Mouse (Mus musculus): ENCODE data around the gene Fam102a.

Fam102a gene

DNA sequence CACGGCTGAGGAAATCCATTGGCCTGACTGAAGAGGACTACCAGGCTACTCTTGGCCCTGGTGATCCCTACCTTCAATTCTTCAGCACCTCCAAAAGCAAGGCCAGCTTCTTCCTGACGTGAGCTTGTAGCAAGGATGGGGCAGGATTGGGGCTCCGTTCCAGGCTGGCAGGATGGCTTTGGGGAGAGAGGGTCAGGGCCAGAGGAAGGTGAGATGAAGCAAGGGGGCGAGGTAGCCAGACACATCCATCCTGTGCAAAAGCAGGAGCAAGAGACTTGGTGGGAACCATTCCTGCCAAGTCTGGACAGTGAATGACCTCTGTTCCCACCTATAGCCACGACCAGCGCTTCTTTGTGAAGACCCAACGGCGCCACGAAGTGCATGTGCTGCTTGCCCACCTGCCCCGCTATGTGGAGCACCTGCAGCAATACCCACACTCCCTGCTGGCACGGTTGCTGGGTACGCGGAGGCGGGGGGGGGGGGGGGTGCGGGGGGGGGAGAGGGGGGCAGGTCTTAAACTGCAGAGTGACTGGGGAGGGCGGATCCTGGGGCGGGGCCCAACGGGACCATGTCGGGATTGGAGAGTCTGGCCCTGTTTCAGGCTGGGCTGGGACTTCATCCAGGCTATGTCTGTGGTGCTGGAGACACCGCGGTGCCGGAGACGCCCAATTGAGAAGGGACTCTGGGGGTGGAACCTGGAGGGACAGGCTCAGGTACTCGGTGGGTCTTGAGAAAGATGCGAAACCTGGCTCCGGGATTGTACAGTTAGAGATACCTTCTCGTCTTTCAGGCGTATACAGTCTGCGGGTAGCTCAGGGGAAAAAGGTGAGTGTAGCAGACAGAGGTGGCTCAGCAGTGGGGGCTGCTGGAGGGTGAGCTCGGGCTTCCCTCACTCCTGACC lies 43.3 kb downstream of the Fam102a start:
- DNase-seq (ENCODE audit: low read depth, low spot score) = no peak

DNA sequence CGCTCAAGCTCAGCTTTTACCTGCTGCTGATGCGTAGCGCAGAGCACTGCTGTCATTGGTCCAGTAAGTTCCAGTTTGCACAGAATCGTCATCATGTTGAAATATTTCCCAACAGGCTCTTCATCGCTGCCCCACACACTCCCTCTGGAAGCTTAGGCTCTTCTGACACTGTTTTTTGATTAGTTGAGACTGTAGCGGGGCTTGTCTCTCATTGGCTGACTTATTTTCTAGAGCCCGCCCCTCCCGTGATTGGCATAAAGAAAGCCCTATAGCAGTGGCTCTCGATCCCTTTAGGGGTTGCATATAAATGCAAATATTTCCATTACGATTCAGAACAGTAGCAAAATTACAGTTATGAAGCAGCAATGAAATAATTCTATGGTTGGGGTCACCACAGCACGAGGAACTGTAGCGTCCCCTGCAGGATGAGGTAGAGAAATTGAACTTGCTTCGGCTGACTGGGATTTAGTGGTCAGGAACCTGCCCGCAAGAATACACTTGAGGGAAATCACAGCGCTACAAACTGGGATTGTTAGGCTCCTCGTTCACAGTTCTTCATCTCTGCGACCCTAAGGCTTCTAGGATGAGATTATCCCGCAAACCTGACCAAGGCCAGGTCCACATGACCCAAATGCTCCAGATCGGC lies 46.4 kb downstream of the Fam102a start:
- DNase-seq (ENCODE audit: low read depth, low spot score) = peak; percentile 63

GRCm38 (mm10) chr2:32582830-32583799 lies 48.0 kb downstream of the Fam102a start:
- DNase-seq (ENCODE audit: low read depth, low spot score) = peak; percentile 92

DNA sequence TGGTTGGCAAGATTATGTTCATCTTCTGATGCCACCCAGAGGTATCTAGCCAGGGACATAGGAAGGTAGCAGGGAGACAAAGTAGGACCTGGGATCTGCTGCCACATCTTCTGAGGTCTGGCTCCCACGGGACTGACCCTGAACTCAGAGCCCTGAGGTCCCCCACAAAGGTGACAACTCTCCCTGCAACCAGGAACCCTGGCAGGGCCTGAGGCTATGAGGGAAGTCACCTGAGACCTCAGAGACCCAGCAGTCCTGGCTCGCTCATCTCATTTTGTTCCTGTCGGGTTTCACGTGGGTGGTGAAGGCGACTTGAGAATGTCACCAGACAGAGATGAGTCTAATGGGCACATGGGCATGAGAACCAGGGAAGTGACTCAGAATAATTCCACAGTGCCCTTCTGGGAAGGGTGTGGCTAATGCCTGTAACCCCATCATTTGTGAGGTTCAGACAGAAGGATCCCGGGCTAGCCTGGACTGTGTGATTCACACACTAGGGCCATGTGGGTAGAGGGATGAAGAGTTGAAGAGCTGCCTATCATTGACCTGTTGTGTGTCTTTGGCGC lies 50.1 kb downstream of the Fam102a start:
- no peak for DNase-seq (ENCODE audit: low read depth, low spot score)

GRCm38 (mm10) chr2:32586871-32587351 lies 51.8 kb downstream of the Fam102a start, which contains the start of gene St6galnac4:
St6galnac4 (plus strand) TSS chr2:32587095.
- peak; percentile 97 for DNase-seq (ENCODE audit: low read depth, low spot score)

GRCm38 (mm10) chr2:32587731-32588321 lies 52.7 kb downstream of the Fam102a start:
- no peak for DNase-seq (ENCODE audit: low read depth, low spot score)

DNA sequence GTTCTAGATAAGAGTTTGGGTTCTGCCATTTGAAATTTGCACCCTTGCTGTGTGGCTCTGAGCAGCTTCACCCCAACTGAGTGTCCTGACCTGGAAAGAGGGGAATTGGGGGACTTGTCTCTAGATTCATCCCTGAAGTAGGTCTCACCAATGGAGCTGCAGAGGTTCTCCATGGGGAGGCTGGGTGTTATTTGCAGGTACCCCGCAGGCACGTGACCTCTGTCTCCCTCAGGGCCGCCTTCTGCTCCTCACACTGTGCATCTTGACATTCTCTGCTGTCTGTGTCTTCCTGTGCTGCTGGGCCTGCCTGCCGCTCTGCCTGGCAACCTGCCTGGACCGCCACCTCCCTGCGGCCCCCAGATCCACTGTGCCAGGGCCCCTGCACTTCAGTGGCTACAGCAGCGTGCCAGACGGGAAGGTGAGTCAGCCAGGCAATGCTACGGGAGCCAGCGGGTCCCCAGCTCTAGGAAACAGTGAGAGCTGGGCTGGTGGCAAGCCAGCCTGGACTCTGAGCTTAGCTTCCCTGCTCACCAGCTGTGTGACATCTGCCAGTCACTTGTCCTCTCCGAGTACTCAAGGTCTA lies 54.2 kb downstream of the Fam102a start:
- no peak for DNase-seq (ENCODE audit: low read depth, low spot score)

DNA sequence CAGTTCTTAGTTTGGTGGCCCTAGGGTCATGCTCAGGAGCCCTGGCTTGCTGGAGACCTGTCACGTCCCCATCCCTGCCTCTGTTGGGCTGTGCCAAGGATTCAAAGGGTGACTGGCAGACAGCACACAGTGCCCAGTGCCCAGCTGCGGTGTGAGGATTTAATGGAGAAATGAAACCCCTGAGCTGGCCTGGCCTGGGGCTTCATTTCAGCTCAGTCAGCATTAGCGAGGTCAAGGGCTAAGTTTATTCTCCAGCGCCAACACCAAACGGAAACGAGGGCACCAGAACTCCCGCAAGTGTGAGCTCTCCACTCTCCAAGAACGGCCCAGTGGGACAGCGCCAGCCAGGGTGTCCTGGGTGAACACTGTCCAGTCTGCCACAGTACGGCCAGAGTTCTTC lies 55.1 kb downstream of the Fam102a start:
- DNase-seq (ENCODE audit: low read depth, low spot score) = no peak

DNA sequence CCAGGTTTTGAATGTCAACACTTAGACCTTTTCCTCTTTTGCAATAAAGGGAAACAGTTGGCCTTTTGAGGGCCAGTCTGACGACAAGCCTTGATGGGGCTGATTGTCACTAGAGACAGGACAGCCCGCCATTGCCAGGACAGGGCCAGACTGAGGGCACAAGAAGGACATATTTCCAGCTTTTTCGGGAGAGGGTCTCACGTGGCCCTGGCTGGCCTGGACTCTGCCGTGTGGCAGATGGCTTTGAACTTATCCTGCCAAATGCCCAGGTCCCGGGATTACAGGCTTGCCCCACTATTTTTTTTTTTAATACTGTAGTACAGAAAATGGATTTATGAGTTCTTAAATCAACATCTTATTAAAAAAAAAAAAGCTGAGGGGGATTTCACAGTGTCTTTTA lies 56.1 kb downstream of the Fam102a start:
- DNase-seq (ENCODE audit: low read depth, low spot score) = no peak

- no peak for DNase-seq (ENCODE audit: low read depth, low spot score)
Measured at GRCm38 (mm10) chr2:32596725-32597124, 61.6 kb downstream of the Fam102a start.

DNA sequence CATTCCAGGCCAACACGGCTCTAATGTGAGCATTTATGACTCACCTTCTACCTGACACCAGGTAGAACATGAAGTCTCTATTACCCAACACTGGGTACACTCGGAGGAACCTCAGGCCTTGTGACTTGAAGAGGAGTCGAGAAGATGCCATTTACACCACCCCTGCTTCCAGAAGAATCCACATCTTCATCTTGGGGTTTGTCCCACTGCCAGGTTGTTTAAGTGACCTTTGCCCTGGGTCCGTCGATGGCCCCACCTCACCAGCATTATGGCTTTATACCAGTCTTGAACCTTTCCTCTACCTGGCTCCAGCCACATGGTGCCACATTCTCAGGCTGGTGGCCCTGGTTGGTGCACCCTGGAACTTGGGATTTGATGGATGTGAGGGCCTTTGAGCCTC lies 62.1 kb downstream of the Fam102a start:
- no peak for DNase-seq (ENCODE audit: low read depth, low spot score)

DNA sequence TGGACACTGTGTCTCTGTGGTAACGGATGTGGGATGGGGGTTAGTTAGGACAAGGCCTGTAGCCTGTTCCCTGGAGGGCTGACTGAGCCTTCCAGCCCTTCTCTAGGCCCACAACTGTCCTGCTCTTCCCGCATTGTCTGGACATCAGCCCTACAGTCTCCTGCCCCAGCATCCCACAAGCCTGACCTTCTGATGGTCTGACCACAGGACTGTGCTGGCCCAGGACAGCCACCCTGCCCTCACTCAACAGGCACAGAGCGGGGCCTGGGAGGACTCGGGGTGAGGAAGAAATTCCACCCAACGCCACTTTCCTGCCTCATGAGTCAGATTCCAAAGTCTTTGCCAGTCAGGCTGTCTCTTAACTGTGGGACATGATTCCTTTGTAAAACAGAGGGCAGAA lies 62.6 kb downstream of the Fam102a start:
- no peak for DNase-seq (ENCODE audit: low read depth, low spot score)

DNA sequence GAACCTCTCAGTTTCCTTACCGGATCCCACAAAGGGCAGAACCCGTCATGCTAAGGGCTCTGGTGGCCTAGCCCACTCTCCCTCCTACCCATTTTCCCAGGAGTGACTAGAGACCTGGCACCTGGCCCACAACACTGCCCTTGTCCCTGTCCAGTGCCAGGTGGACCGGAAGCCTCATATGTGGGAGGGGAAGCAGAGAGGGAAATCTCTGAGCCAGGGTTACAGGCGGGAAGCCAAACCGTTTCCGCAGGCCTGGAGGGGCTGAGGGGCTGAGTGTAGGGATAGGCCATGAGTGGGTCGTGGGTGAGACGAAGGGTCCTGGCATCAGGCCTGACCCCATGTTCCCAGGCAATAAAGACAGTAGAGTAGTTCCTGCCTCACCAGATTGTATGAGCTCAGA lies 63.4 kb downstream of the Fam102a start:
- no peak for DNase-seq (ENCODE audit: low read depth, low spot score)

GRCm38 (mm10) chr2:32599409-32599808 lies 64.3 kb downstream of the Fam102a start, which contains the start of gene St6galnac6:
St6galnac6 (plus strand) TSS chr2:32599709.
- DNase-seq (ENCODE audit: low read depth, low spot score) = no peak

GRCm38 (mm10) chr2:32601417-32602065 lies 66.4 kb downstream of the Fam102a start:
- DNase-seq (ENCODE audit: low read depth, low spot score) = no peak

- peak; percentile 84 for DNase-seq (ENCODE audit: low read depth, low spot score)
Measured at GRCm38 (mm10) chr2:32602600-32603054, 67.5 kb downstream of the Fam102a start.

DNA sequence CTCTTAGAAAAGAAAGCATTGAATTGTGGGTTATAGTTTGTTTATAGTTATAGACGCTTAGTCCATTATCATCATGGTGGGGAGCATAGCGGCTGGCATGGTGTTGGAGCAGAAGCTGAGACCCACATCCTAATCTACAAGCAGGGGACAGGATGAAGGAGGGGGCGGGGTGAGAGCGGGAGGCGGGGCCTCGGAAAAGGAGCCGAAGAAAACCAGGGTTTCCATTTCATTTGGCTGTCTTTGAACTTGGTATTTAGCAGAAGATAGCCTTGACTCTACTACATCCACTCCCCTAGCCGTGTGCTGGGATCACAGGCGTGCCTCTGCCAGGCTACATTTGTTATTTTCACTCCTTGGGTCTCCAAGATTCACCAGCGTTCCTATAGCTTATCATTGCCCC lies 69.5 kb downstream of the Fam102a start:
- DNase-seq (ENCODE audit: low read depth, low spot score) = no peak

- DNase-seq (ENCODE audit: low read depth, low spot score) = peak; percentile 85
Measured at GRCm38 (mm10) chr2:32606161-32607142, 71.3 kb downstream of the Fam102a start.
